Mouse (Mus musculus): ENCODE measurements around the gene Vmn2r18.

Vmn2r18 gene

DNA sequence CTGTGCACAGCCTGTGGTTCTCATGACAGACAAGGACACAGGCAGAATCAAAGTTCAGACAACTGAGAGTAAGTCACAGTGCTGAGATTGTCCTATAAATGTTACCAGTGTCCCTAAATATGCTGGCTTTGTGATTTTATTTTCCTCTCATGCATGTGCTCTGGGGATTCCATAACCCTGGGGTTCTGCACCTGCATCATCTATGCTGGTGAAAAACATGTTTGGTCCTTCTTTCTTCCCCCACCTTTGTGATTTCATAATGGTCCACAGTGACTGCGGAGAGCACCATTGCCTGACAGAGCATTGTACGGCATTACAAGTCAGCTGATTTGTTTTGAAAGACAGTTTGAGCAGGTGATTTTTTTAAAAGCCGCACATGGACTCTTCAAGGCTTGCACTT is at the start of gene Vmn2r18:
Gene Vmn2r18, minus strand, starts transcription at position 101 of the 400 bp plus-strand sequence.
- no peak for DNase-seq

DNA sequence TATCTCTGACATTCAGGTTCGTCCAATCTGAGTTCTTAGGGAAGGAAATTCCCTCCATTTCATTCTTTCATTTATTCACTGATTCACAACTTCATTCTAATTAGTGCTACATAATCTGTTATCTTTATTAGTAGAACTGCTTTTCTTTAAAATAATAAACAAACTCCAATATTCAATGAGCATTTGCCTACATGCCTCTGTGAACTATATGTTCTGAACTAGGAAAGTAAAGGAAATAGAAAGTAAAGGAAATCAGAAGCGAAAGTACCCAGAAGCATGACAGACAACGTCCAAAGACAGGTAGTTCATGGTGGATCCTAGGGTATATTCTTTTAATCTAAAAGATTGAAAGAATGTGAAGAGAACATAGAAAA is 45.6 kb upstream of the Vmn2r18 start:
- no peak for DNase-seq

DNA sequence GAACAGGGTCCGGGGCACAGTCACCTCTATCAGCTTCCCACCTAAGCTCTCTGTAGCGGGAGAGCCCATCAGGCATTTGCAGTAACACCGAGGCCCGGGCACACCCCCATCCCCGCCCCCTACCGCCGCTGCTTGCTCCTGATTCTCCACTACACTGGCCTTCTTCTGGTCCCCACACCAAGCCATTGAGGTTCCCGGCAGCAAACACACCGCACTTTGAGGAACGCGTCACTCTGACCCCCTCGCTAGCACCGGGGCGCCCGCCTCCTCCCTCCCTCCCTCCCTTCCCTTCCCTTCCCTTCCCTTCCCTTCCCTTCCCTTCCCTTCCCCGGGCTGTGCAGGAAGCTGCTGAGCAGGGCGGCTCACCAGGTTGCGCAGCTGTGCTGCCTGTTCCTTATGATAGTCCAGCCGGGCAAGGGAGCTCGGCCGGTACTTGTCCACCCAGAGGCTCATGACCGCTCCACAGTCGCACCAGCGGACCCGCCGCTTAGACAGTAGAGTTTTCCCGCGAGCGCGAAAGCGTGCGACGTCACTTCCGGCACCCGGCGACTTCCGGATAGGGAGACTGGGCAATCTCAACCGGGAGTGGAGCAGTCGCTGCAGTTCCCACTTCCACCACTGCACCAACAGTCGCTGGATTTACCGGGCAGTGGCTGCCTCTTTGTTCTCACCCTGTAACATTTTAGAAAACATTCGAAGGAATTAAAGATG is 45.0 kb upstream of the Vmn2r18 start, which contains the start of gene Rfc3:
Gene Rfc3, minus strand, starts transcription at position 543 of the 711 bp plus-strand sequence.
- DNase-seq, result peak; percentile 97

DNA sequence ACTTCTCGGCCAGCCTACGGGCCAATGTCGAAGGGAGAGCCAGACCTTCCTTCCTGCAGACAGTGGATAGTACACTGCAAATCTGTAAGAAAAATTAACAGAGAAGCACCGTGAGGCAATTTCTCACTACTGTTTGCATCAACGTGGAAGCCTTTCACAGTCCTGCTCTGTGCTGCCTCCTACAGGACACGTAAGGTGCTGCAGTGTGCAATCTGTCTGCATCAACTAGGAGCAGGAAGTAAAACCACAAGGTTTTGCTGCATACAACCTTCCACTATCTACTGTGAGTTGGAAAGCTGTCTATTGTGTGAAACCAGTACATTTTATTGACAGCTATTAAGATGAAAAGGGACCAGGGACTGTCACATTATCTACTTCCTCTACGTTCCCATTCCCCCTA is 39.0 kb upstream of the Vmn2r18 start:
- DNase-seq, result no peak

DNA sequence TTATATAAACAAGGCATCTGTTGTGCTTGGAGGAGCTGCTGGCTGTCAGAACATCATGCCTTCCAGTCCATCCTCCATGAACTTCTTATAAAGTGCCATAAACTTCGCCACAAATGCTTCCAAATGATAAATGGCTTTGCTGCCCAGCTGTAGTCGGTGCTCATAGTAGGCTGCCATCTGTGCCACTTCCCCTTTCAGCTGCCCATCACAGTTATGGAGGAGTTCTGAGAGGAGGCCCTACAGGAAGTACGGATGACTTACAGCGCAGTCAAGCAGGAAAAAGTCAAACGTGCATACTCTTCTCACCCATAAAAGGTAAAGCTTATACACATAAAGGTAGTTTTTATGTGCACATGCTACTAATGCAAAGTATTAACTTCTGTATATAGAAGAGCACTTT is 37.0 kb upstream of the Vmn2r18 start:
- no peak for DNase-seq

DNA sequence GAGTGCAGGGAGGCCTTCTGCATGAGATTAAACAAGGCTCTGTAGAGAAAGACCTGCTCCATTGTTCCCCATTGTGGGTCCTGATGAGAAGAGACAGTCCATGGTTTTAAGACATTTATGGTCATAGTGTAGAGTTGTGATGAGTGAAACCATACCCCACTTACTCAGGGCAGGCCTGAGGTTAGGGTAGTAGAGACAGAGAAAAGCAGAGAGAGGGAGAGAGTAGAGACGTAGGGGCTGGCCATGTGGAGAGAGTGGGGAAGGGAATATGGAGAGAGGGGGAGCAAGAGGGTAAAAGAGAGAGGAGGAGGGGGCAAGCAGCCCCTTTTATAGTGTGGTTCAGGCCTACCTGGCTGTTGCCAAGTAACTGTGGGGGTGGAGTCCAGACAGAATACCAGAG is 36.3 kb upstream of the Vmn2r18 start:
- DNase-seq, result no peak

DNA sequence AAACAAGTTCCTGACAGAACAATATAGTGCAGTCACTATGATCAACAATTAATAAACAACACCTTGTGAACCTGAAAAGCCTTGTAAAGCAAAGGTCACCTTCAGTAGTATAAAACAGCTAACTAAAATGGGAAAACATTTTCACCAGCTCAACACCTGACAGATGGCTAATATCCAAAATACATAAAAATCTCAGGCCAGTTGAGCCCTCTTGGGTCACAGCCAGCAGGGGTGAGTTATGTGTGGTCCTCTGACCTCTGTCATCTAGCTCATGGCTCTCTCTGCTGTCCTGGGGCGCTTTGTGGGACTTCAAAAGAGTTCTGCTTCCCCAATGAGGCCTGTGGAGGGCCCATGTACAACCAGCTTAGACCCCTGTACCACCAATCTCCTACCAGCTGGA is 4.1 kb downstream of the Vmn2r18 start:
- no peak for DNase-seq

Data from right cerebral cortex, postnatal 14 days (tissue).